Mouse (Mus musculus) 3T3-L1 (cell line): ENCODE measurements around the gene Cand1.

ENCODE experiments used
- DNase-seq: peaks from one replicate; pipeline ENCODE4 v3.0.0-alpha.2; 2015; ENCODE audit warnings: low read depth, low spot score

Cand1 gene

DNA sequence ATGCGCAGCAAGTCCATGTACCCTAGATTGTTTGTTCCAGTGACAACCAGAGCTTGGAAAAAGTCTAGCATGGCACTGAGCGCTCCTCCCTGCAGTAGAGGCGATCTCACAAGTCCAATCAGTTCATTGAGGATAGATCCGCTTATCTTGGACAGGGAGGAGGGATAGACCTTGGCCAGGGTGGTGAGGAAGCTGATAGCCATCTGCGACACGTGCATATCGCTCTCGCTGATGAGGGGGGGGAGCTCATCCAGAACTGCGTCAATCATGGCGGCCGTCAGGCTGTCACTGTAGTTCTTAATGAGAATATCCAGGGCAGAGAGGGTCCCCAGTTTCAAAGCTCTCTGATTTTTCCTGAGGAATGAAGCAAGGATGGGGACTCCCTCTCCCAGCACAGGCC lies 28.6 kb downstream of the Cand1 start:
- no peak for DNase-seq

DNA sequence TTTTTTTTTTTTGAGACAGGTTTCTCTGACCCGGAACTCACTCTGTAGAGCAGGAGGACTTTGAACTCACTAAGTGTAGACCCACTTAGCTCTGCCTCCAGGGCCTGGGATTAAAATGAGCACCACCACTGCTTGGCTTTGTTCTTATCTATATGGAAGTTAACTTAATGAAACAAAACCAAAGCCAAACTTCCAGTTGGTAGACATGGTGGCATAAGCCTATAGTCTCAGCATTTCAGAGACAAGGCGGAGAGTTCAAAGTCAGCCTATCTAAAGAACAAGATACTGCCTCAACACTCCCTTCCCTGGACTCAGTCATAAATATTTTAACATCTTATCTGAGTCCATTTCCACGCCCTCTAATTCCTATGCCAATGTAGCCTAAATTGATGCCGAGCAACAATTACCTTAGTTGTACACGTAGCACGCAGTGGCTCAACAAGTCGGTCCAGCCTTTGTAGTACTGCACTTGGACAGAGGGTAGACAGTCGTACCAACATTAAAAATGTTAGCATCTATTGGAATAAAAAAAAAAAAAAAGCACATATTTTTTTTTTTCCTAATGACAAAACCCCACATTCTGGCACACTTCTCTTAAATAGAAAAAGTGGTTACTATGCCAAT lies 33.4 kb downstream of the Cand1 start:
- no peak for DNase-seq

DNA sequence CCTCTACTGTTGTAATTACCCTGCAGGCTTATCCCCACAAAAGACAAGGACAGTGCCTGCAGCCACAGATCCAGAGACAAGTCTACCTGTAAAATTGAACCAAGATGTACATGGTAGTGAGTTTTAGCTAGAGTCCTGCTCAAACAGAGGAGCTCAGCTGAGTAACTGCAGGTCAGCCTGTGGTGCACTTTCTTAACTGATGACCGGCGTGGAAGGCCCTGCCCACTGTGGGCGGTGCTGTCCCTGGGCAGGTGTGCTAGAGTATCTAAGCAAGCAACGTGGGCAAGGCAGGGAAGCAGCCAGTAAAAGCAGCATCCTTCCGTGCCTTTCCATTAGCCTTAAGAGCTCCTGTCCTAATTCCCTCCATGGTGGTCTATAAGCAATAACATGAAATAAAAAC lies 34.6 kb downstream of the Cand1 start:
- no peak for DNase-seq

DNA sequence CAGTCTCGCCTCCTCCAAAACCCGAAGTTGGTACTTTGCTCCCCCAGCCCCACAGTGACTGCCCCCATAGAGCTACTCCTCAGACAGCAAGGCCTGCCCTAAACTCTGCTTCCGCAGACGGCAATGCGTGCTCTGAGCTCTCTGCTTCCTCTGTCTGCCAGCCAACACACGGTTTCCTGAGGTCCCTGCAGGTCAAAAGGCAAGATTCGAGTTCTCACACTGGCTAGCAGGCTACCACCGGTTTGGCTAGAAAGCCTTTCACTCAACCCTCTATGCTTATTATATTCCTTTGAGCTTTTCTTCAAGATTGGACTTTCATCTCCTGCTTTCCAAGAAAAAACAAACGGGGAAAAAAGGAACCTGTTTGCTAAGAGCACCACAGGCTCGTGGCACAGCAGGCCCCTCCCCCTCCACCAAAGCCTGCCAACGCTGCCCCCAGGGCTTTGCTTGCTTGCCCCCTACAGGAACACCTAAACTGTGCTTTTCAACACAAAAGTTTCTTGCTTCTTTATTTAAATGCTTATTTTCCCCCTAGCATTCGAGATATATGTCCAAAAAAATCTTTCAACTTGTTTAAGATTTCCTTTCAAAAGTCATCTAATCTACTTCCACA lies 35.4 kb downstream of the Cand1 start:
- no peak for DNase-seq

DNA sequence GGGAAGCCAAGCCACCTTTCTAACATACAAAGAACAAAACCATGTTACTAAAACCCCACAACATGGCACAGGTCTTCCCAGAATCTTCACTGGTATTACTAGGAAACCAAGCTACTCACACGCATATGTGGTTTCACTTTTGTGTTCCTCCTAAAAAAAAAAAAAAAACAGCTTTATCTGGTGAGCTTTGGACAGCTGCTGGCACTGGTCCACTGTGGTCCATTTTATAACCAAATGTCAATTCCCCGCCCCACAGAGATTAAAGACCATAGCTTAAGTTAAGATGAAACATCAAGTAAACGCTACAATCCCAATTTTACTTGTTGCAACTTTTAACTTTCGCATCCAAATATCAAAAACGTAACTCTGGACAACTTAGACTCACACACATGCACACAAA lies 40.0 kb downstream of the Cand1 start:
- no peak for DNase-seq

DNA sequence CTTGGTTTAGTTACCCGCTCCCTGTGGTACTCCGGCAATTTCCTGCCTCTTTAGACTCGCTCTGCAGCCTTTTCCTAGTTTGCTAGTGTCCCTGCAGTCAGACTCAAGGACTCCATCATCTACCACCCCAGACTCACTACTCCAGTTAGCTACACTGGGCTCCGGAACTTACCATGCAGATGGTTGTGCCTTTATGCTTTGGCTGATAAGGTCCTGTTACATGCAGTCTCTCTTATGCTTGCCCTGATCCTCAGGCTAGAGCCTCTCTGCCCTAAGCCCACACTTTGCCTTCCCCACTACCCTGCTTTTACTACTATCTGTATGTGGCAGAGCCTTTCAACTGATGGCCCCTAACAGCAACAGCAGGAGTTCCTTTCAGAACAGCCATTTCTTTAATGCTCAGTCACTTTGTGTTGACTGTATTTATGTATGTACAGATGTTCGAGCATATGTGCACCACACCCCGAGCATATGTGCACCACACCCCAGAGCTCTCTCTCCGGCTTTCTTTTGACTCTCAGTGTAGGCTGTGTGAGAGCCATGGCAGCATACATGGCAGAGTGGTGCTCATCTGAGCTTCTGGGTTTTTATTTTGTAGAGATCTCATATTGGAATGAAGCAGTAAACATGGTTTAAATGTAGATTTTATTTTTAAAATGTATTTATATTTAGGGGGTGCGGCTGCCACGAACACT lies 41.5 kb downstream of the Cand1 start:
- DNase-seq: no peak

DNA sequence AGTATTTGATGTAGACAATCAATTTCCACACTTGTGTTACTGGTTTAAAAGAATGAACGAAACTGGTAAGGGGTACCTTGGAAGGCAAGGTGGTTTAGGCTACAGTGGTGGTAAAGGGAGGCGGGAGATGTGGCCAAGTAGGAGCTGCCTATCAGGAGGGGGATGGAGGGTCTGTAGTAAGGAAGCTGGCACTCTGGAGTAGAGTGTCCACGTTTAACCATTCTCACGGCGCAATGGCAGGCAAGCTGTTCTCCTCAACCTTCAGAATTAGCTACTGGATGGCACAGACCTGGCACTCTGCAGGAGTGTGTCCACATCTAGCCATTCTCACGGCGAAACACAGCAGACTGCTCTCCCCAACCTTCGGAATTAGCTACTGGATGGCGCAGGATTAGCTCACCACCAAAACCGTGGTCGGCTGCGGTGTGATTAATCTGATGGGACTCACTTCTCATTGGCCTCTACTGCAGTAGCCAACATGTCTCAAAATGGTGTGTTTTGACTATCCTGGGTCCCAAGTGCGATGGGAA lies 42.2 kb downstream of the Cand1 start:
- no peak for DNase-seq

DNA sequence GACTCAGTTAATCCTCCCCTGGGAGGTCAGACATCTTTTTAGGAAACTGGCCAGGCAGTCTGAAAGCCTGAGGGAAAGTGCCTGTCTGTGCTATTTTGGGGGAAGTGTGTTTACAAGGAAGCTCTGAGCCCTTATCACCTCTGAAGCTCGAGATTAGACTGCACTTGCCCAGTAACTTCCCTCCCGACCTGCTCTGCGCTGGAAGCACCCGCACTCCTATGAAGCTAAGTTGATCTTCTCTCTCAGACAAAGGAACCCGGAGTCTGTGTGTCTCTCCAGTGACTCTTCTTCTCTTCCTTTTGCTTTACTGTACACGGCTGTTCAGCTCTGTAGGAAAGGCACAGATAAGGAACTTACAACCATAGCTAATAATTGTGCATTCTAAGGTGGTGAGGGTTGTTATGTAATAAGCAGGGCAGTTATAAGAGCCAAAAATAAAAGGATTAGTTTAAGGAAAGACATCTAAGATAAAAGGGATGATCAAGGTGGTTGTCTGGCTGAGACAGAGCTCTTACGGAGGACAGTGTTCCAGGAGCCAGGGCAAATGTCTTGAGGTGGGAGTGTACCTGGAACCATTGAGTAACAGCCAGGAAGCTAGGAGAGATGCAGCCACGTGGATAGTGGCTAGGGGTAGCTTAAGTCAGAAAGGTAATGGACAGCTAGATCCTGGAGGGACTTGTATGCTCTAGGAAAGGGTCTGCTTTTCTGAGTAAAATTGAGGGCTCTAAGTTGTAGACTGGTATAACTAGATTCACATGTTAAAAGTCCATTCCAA lies 47.1 kb downstream of the Cand1 start:
- DNase-seq: no peak

DNA sequence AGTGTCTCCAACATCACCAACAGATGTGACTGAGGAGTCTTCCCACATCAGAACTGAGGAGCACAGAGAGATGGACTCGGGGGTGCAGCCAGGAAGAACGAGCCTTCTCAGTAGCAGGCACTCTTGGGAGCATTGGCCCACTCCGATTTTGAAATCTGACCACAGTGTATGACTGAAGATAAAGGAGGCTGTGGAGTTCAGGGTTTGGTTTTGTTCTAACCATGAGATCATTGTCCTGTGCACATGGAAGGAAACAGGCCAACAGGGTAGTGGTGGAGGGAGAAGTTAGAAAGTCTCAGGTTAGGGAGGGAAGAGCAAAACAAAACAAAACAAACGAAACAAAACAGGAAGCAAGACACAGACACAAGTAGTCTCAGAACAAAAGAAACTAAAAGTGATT lies 52.1 kb downstream of the Cand1 start:
- DNase-seq: no peak

DNA sequence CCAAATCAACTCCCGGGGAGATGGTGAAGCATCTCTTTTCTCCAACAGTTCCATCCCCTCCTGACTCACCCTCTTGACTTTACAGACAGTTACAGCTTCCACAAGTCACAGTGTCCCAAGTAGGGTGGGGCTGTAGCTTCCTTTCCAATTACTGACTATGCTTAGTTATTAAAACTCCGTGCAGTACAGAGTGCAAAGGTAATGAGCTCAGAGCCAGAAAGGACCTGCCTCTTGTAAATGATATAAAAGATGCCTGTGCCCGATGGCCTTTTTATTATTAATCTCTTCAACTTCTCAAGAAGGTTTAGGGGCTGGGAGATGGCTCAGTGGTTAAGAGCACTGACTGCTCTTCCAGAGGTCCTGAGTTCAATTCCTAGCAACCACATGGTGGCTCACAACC lies 70.2 kb downstream of the Cand1 start:
- DNase-seq: no peak

DNA sequence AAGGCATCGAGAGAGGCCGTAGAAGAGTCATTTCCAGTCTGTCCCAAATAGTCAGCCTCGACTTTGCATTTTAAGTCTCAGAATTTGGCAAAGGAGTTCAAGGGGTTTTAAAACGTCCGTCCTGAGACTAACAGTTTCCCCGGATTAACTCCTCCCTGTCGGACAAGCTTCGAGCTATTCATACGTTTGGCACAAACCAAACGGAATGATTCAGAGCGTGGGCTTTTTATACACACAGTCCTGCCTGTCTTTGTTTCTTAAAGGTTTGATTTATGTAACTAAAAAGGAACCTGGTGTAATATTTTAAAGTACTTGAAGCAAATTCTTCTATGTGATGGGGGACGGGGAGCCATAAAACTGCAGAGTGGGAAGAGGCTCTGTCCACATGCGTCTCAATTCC lies 70.6 kb downstream of the Cand1 start:
- DNase-seq: no peak

DNA sequence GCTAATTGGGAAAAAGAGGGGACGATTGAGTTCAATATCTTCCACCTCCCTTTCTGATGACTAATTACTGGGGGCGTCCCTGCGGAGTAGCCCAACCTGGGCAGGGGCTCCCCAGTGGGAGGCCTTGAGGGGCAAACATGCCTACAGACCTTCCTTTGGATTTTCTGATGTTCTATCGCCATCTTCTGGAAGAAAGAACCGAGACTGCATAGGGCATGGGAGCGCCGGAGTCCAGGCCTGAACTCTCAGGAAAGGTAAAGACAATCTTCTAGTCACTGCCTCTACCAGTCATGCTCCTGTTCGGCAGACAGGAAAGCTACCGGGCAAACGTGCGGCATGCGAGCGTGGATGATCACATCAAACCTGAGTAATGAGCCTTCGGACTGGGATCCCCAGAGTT lies 71.1 kb downstream of the Cand1 start:
- no peak for DNase-seq

DNA sequence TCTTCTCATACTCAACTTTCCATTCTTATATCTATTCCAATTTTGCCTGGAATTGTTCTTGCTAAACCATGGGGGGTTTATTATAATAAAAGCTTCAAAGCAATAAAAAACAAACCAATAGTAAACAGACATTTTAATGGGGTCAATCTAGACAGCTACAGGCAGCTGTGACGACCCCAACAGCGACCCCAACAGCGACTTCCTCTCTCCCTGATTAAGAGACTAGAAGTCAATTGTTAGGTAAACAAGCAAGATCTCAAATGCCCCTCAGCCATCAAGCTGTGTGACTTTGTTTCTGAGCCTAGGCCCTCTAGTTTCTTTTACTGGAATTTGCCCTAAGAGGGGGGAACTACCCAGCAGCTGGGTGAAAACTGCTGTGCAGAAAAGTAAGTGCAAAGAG lies 72.0 kb downstream of the Cand1 start:
- no peak for DNase-seq

DNA sequence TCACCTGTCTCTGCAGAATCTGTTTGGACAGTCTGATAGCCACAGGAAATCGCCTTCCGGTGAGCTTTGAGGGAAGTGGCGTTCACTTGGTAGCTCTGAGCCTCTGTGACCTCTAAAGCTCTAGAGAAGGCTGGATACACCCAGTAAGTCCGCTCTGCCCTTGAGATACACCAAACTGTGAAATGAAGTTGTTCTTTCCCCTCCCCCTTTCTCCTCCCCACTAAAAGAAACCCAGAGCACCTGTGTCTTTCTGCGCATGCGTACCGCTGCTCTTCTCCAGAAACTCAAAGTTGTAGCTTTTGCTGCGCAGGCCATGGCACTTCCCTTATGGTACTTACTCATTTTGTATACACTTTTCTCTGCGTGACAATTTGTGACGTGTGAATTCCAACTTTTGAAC lies 74.8 kb downstream of the Cand1 start:
- DNase-seq: no peak

DNA sequence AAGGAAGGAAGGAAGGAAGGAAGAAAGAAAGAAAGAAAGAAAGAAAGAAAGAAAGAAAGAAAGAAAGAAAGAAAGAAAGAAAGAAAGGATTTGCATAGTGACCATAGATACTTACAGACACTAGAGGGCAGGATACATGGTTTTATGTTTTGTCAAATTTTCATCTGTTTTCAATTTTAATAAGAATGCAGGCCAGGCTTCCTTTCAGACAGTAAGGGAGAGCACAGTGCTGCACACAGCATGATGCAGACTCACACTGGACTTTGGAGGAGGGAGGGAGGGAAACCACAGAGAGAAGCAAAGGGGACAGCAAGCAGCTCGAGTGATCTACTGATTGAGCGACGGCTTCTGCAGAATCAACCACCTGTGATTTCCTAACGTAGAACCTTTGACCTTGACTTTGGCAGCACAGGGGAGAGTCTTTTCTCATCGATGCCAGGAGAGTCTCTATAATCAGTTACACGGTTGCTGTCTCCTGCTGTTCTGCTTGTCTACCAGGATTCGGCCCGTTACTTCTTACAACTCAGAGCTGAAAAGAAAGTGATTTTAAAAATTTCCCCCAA lies 78.0 kb downstream of the Cand1 start:
- peak; percentile 78 for DNase-seq

DNA sequence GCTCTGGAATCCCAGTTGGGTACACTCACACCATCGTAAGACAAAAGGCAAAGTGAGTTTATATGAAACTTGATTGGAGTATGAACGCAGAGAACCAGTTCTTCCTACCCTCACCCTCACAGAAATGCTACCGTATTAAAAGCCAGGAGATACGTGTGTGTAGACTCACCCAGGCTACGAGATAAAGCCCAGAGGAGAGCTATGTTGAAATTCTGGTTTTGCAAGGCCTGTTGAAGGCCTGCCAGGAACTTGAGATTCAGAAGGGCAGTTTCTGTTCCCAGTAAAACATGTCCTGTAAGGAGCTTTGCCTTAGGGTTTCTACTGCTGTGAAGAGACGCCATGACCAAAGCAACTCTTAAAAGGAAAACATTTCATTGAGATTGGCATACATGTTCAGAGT lies 79.7 kb downstream of the Cand1 start:
- DNase-seq: no peak

DNA sequence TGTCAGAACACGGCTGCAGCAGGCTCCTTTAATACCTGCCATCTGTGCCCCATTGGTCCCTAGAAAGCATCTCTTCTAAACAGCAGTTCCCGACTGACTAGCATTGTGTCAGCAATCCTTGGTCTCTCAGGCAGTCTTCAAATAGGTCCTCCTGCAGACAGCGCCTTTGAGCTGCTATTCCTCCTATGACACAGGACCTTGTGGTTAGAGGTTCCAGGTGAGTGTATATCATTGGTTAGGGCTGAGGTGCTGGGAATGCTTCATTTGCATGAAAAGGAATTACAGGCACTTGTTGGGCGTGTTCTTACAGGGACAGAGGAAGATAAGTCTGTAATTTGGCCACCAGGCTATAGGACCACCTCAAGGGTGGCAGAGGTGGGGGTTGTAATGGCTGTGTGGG lies 90.6 kb downstream of the Cand1 start:
- DNase-seq: no peak
